Mouse (Mus musculus) heart, embryonic 14.5 days (tissue): ENCODE data around the gene Cd72. TPM values are rescaled to one million over a fixed set of nuclear protein-coding genes. Genes with fewer than 3 reads are reported as not detected.
A peak's percentile ranks its signal among the peaks of the same experiment; 100 is the strongest.
"Not testable (repeated sequence)": the region's sequence is repeated elsewhere in the genome, so short reads cannot be mapped to it uniquely, and the experiment has no call there.

Source experiments
- ATAC-seq: fragments of 200-750 bp; cut with Nextera tagmentation; 2 replicates; pipeline ENCODE4 v1.8.0; 2017; ENCODE audit warnings: low read depth, moderate TSS enrichment; ENCODE audit not compliant: insufficient number of reproducible peaks, insufficient read depth, low FRiP score
- H3K27ac ChIP-seq, 2 experiments: fragments of 200-500 bp in 1 of 2; fragments of 300-500 bp in 1 of 2; sonication (generic) in 1 of 2; replicated peaks in 1 of 2; 2 replicates each; pipeline ENCODE4 v1.5.1; 2012 to 2014; ENCODE audit warnings: low read depth in 2 of 2, low read length in 2 of 2, control low read depth in 1 of 2, mild to moderate bottlenecking in 1 of 2, mixed read lengths in 1 of 2; ENCODE audit not compliant: control insufficient read depth in 1 of 2, insufficient read depth in 1 of 2
- H3K27me3 ChIP-seq: fragments of 300-500 bp; sonication (generic); 2 replicates; pipeline ENCODE4 v1.6.1; 2014; ENCODE audit warnings: mild to moderate bottlenecking, low read length, control low read depth; ENCODE audit not compliant: control insufficient read depth, insufficient read depth
- H3K36me3 ChIP-seq: fragments of 300-500 bp; sonication (generic); 2 replicates; pipeline ENCODE4 v1.6.1; 2014; ENCODE audit warnings: mild to moderate bottlenecking, control low read depth, low read length, mixed read lengths; ENCODE audit not compliant: control insufficient read depth, insufficient read depth
- H3K4me1 ChIP-seq, 2 experiments: fragments of 200-500 bp in 1 of 2; fragments of 300-500 bp in 1 of 2; sonication (generic) in 1 of 2; 2 replicates each; pipeline ENCODE4 v1.6.1; 2012 to 2014; ENCODE audit warnings: low read length in 2 of 2, control low read depth in 1 of 2, mixed read lengths in 1 of 2; ENCODE audit not compliant: control insufficient read depth in 2 of 2, insufficient read depth in 2 of 2
- H3K4me2 ChIP-seq: fragments of 300-500 bp; sonication (generic); 2 replicates; pipeline ENCODE4 v1.6.1; 2014; ENCODE audit warnings: mild to moderate bottlenecking, low read length
- H3K4me3 ChIP-seq, 2 experiments: fragments of 200-500 bp in 1 of 2; fragments of 300-500 bp in 1 of 2; sonication (generic) in 1 of 2; 2 replicates each; pipeline ENCODE4 v1.5.1; 2012 to 2014; ENCODE audit warnings: low read length in 2 of 2, mild to moderate bottlenecking in 2 of 2, control low read depth in 1 of 2, low read depth in 1 of 2, moderate library complexity in 1 of 2; ENCODE audit not compliant: control insufficient read depth in 1 of 2, insufficient read depth in 1 of 2
- H3K9ac ChIP-seq: fragments of 300-500 bp; sonication (generic); 2 replicates; pipeline ENCODE4 v1.6.1; 2014; ENCODE audit warnings: mild to moderate bottlenecking, low read length
- H3K9me3 ChIP-seq: fragments of 300-500 bp; sonication (generic); 2 replicates; pipeline ENCODE4 v1.6.1; 2016; ENCODE audit warnings: low read length, control low read depth; ENCODE audit not compliant: control insufficient read depth
- WGBS: fragments of 180-500 bp; shearing (Covaris S2); extraction: QIAGEN DNeasy Blood & Tissue Kit; methylation state at CpG from one replicate; pipeline ENCODE4 v1.1.7; 2014; 5-methylcytosine and 5-hydroxymethylcytosine counted together
- polyA plus RNA-seq: library from polyadenylated mRNA; unstranded; fragments of >200 nt; fragmentation: Nextera tagmentation; extraction: Ambion mirVana; gene quantifications from 2 replicates; pipeline ENCODE4 v1.2.1, GENCODE M21; 2014

Gene Cd72
- polyA plus RNA-seq, 1 experiment from 2014 or later: 3.1 TPM

GRCm38 (mm10) chr4:43485666-43486065, 31.2 kb upstream of the Cd72 start:
- not testable (repeated sequence) for H3K4me1 ChIP-seq, ATAC-seq, H3K4me3 ChIP-seq, H3K4me2 ChIP-seq, H3K27ac ChIP-seq, H3K27me3 ChIP-seq, H3K9me3 ChIP-seq, H3K36me3 ChIP-seq, H3K9ac ChIP-seq
- 74% methylated on average over 5 of the region's 5 CpGs for WGBS

- Histone ChIP-seq H3K4me1 (peaks cover 1 to 2% of the 10 kb centered on the region in 2 experiments; a peak in 1 of 4 replicates), H3K36me3 (no peaks in the 10 kb centered on the region), H3K9ac (no peak within 1 kb of the TSS), H3K4me3 (no peak within 1 kb of the TSS), H3K9me3 (no peaks in the 10 kb centered on the region), H3K27me3 (no peaks in the 10 kb centered on the region), H3K4me2 (no peak within 1 kb of the TSS), H3K27ac (no peak within 1 kb of the TSS)
- 50% methylated on average over 12 of the region's 12 CpGs for WGBS
- ATAC-seq: no peak
These were observed 29.2 kb upstream of the Cd72 start, which contains the start of gene Sit1 for GRCm38 (mm10) chr4:43483535-43484091. Gene Sit1, minus strand, starts transcription at chr4:43483734.

- 72% methylated on average over 10 of the region's 10 CpGs for WGBS
- no peaks in the 10 kb centered on the region for H3K27me3 ChIP-seq
- H3K36me3 ChIP-seq: no peaks in the 10 kb centered on the region
- no peak overlapping the region for H3K4me3 ChIP-seq
- no peak overlapping the region for H3K27ac ChIP-seq
- no peak for ATAC-seq
- H3K9ac ChIP-seq: no peak overlapping the region
- no peaks in the 10 kb centered on the region for H3K9me3 ChIP-seq
- no peak overlapping the region for H3K4me2 ChIP-seq
- peaks cover 4 to 6% of the 10 kb centered on the region in 2 experiments; a peak in 1 of 4 replicates for H3K4me1 ChIP-seq
These were observed 28.2 kb upstream of the Cd72 start for GRCm38 (mm10) chr4:43482591-43482990.

GRCm38 (mm10) chr4:43481894-43482456, 27.5 kb upstream of the Cd72 start:
- Histone ChIP-seq H3K4me3 (no peak overlapping the region), H3K27ac (no peak overlapping the region), H3K9ac (no peak overlapping the region), H3K4me2 (no peak overlapping the region), H3K27me3 (no peaks in the 10 kb centered on the region), H3K4me1 (peaks cover 4 to 6% of the 10 kb centered on the region in 2 experiments; a peak in 1 of 4 replicates), H3K36me3 (no peaks in the 10 kb centered on the region), H3K9me3 (no peaks in the 10 kb centered on the region)
- WGBS: 67% methylated on average over 7 of the region's 7 CpGs
- no peak for ATAC-seq

- Histone ChIP-seq H3K36me3 (no peaks in the 10 kb centered on the region), H3K4me3 (no peak overlapping the region), H3K27me3 (no peaks in the 10 kb centered on the region), H3K4me1 (peaks cover 4 to 6% of the 10 kb centered on the region in 2 experiments; a peak in 1 of 4 replicates), H3K9me3 (no peaks in the 10 kb centered on the region), H3K4me2 (no peak overlapping the region), H3K27ac (no peak overlapping the region), H3K9ac (no peak overlapping the region)
- ATAC-seq: no peak
- WGBS: 80% methylated on average over 5 of the region's 5 CpGs
These were observed 26.6 kb upstream of the Cd72 start for GRCm38 (mm10) chr4:43480985-43481384.

GRCm38 (mm10) chr4:43478906-43479832, 24.7 kb upstream of the Cd72 start:
- no peaks in the 10 kb centered on the region for H3K9me3 ChIP-seq
- peak overlapping the region in 1 of 2 experiments; percentile 25; a peak in 1 of 4 replicates for H3K4me3 ChIP-seq
- WGBS: 37% methylated on average over 24 of the region's 24 CpGs
- H3K27ac ChIP-seq: peak overlapping the region in 1 of 2 experiments; percentile 12; a peak in 1 of 4 replicates
- peak overlapping the region; percentile 58 for H3K4me2 ChIP-seq
- H3K4me1 ChIP-seq: peaks cover 4 to 6% of the 10 kb centered on the region in 2 experiments; a peak in 1 of 4 replicates
- H3K9ac ChIP-seq: no peak overlapping the region; the same call in 1 of the 2 replicates
- no peaks in the 10 kb centered on the region for H3K27me3 ChIP-seq
- H3K36me3 ChIP-seq: no peaks in the 10 kb centered on the region
- no peak for ATAC-seq

GRCm38 (mm10) chr4:43478534-43478858, 24.1 kb upstream of the Cd72 start:
- peak; percentile 44; the same call in 1 of the 2 replicates for ATAC-seq
- peak overlapping the region; percentile 58 for H3K4me2 ChIP-seq
- peak overlapping the region; percentile 63 for H3K9ac ChIP-seq
- H3K27me3 ChIP-seq: no peaks in the 10 kb centered on the region
- peaks cover 4 to 6% of the 10 kb centered on the region in 2 experiments; a peak in 1 of 4 replicates for H3K4me1 ChIP-seq
- H3K27ac ChIP-seq: peak overlapping the region in 1 of 2 experiments; percentile 2; a peak in 1 of 4 replicates
- H3K4me3 ChIP-seq: peak overlapping the region; percentile 28 to 44
- H3K9me3 ChIP-seq: no peaks in the 10 kb centered on the region
- no peaks in the 10 kb centered on the region for H3K36me3 ChIP-seq
- WGBS: 47% methylated on average over 8 of the region's 8 CpGs
